Mouse (Mus musculus) T-cell, adult 2 months (primary cell): Measurements from ENCODE around the gene Bub1b.
A peak's percentile ranks its signal among the peaks of the same experiment; 100 is the strongest.
"Not testable (repeated sequence)": the region's sequence is repeated elsewhere in the genome, so short reads cannot be mapped to it uniquely, and the experiment has no call there.

ENCODE experiments used
- DNase-seq: peaks from one replicate; pipeline ENCODE4 v3.0.0; 2022; ENCODE audit warnings: low spot score

Bub1b gene

DNA sequence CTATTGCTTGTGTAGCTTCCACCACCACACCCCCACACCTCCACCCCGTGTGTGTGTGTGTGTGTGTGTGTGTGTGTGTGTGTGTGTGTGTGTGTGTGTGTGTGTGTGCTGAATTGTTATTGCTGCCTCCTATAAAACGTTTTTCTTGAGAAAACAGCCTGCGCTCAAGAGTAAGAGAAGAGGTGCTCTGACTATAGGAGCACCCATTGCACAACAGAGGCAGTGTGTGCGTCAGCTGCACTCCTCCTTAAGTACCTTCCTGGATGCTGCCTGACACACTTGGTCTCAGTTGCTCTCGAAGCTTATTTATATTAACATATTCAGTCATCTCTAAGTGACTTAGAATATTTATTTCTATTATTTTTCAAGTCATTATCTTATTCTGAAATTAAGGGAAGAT is 20.0 kb downstream of the Bub1b start:
- no peak for DNase-seq

DNA sequence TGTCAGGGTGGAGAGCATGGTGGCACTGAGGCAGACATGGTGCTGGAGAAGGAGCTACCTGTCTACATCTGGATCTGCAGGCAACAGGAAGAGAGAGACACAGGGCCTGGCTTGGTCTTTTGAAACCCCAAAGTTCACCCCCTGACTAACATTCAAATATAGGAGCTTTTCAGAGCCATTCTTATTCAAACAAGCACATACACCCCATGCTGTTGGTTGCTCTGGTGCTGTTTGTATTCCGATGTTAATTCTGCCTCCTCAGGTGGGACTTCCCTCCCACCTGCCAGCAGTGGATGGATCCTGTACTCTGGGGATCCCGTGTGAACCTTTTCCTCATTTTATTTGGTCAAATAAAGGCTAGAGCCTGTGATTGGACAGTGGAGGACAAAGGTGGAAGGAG is 22.1 kb downstream of the Bub1b start:
- no peak for DNase-seq

DNA sequence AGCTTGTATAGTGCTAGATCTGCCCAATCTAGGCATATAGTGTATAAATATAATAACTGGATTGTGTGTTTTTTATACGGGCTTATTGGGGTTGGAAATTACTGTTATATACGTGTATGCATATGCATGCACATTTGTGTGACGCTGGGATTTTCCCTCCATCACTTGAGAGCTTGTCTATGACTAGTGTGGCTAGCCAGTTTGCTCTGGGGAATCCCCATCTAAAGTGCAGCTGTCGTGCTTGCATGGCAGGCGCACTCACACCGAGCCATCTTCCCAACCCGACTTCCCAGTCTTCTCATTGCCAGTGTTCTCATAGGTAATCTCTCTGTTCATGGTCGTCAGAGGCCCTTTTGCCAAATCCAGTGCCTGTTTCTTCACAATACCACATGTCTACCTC is 22.6 kb downstream of the Bub1b start:
- DNase-seq, result peak; percentile 32

- no peak for DNase-seq
Observed at GRCm38 (mm10) chr2:118629276-118629675, 31.3 kb downstream of the Bub1b start.

- DNase-seq, result no peak
Observed at GRCm38 (mm10) chr2:118633441-118633840, 35.4 kb downstream of the Bub1b start.

- DNase-seq, result no peak
Observed at GRCm38 (mm10) chr2:118637258-118637657, 39.2 kb downstream of the Bub1b start.

DNA sequence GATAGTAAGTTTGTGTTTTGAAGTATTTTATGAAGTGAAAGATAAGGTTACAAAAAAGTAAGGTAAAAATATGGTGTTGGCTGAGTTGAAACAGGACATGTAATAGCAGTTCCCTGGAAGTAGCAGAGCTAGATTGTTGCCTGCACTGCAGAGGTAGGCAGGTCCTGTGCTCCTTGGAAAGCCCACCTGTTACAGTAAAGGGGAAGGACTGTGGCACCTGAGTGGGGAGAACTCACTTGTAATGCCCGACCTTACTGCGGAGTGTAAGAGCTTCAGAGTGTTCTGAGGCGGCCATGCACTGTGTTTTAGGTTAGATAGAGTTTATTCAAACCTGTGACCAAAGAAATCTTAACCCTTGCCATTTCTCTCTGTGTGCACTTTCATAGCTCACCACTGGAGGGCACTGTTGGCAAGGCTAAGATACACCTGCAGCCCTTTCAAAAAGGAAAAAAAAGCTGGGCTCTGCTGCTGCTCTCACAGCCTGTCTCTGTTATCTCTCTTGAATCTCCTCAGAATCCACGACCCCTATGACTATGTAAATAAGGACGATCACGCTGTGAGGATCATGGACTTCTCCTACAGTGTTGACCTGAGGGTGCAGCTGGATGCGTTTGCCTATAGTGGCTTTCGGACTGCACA is 40.0 kb downstream of the Bub1b start:
- DNase-seq, result peak; percentile 77

DNA sequence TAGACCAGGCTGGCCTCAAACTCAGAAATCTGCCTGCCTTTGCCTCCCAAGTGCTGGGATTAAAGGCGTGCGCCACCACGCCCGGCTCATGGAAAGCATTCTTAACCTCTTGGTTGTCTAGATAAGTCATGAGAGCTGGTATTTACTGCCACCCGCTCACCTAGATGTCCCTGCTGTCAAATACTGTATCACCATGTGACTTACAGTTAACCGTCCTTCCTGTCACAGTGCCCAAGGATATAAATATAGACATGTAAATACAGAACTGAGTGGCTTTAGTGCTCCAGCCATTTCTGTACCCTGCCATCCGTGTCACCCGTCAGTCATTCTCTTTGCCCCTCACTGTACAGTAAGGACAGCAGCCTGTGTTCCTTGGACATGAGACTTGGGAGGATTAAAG is 40.7 kb downstream of the Bub1b start:
- DNase-seq, result no peak

DNA sequence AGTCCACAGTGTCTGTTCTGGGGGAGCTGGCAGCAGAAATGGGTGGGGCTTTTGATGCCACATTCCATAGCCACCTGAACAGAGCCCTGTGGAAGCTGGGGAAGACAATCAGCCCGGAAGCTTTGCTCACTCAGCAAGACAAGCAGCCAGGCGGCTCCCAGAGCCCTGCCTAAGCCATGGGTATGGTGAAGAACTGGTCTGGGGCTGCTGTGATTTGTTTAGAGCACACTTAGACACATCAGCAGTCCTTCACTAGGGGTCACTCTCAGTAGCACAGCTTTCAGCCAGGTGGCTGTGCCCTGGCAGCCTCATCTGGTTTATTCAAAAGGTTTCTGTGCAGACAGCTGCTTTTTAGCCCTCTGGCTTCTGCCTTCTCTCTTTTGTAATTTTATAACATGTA is 43.1 kb downstream of the Bub1b start:
- no peak for DNase-seq

DNA sequence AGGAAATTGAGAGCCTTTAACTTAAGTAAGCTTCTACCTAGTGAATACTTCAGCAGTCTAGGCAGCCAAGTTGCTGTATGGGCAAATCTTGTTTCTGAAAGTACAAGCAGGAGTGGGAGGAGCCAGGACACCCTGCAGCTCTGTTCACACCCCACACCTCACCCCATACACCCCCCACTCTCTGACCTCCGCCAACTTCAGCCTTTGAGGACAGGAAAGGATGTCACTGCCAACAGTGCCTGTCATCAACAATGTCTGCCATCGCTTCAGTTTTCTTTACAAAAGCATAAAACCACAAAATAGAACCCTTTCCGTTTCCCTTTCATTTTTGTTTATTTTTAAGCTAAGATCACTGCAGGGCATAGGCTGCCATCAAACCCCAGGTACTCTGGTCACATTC is 44.4 kb downstream of the Bub1b start:
- peak; percentile 88 for DNase-seq

GRCm38 (mm10) chr2:118642942-118643341 is 44.9 kb downstream of the Bub1b start:
- peak; percentile 55 for DNase-seq

GRCm38 (mm10) chr2:118646665-118647064 is 48.7 kb downstream of the Bub1b start:
- no peak for DNase-seq

DNA sequence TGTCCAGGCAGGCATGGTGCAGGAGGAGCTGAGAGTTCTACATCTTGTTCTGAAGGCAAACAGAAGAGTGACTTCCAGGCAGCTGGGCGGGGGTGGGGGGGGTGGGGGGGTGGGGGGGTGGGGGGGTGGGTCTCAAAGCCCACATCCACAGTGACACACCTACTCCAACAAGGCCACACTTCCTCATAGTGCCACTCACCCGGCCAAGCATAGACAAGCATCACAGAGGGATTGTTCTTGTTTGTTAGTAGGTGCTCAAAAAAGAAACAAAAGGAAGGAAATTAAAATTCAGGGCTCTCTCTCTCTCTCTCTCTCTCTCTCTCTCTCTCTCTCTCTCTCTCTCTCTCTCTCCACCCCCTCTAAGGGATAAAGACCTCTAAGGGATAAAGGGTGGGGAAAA is 52.7 kb downstream of the Bub1b start:
- not testable (repeated sequence) for DNase-seq

DNA sequence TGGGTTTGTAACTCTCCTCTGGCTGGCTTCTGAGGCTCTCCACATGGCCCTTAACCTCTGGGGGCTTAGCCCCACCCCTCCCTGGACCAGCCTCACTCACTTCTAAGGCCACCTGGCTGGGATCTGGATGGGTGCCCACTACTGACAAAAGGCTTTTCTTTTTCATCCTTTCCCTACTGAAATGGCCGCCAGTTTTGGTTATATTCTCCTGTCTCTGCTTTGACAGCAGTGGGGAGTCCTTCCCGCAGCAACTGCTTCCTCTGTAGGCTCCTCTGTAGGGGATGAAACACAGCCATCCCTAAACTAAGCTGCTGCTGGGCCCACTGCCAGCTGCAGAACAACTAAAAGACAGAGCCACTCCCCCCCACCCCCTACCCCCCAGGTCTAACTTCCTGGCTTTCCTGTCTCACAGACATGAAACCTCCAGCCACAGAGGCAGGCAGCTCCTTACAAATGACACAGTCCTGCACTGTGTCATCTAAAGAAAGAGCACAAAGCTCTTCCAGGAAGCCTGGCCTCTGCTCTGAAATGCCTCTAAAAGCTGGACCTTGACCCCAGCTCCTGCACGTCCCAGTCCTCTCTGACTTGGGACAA is 58.8 kb downstream of the Bub1b start:
- no peak for DNase-seq

DNA sequence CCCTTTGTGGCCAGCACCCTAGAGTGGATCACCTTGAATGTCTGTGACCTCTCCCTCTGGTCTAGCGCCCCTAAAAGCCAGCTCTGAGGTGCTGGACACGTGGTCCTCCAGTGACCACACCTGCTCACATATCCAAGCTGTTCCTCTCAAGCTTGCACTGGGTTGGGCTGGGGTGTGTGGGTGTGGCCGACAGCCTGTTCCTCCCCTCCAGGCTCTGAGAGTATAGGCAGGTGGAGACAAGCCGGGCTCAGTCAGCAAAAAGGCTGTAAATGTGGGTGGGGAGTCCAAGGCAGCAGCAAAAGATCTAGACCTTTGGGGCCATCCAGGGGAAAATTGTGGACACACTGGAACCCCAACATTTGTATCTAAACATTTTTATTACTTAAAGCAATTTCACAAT is 60.4 kb downstream of the Bub1b start:
- no peak for DNase-seq

- no peak for DNase-seq
Observed at GRCm38 (mm10) chr2:118659077-118659476, 61.1 kb downstream of the Bub1b start.

DNA sequence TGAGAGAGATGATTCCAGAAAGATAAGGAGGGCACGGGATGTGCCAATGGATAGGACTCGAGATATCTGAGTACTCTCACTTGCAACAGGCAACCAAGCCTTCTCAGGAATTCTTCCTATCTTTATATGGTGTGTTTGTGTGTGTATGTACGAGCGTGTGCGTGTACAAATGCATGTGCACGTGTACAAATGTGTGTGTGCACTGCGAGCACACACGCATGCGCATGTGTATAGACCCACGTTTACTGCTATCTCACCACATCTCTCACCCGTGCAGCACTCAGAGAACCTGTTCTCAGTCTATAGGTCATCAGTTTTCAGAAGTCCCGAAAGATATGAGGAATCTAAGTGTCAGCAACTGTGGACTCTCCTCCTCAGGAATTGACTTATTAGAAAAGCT is 61.5 kb downstream of the Bub1b start:
- no peak for DNase-seq

DNA sequence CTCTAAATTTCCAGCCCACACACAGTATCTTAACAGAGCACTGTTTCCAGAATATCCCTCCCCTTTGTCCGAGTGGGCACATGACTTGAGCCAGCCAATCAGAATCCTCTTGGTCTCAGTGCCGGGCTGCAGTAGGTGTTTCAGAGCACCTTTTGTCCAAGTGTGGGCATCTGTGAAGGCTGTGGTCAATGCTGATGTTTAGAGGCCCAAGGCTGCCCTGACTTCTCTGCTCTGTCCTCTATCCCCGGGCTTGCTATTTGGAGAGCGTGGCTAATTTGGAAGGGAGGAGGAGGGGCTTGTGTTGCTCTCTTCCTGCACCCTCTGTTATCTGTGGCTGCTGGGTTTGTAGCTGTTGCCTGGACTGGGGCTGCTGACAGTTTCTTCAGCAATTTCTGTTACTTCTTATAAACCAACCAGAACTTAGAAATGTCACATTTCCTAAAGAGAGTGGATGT is 62.0 kb downstream of the Bub1b start:
- no peak for DNase-seq

- no peak for DNase-seq
Observed at GRCm38 (mm10) chr2:118661891-118662290, 63.9 kb downstream of the Bub1b start.

- DNase-seq, result peak; percentile 55
Observed at GRCm38 (mm10) chr2:118662902-118663803, 65.1 kb downstream of the Bub1b start, which contains the start of gene Pak6. Gene Pak6 (plus strand): TSS chr2:118663303.

DNA sequence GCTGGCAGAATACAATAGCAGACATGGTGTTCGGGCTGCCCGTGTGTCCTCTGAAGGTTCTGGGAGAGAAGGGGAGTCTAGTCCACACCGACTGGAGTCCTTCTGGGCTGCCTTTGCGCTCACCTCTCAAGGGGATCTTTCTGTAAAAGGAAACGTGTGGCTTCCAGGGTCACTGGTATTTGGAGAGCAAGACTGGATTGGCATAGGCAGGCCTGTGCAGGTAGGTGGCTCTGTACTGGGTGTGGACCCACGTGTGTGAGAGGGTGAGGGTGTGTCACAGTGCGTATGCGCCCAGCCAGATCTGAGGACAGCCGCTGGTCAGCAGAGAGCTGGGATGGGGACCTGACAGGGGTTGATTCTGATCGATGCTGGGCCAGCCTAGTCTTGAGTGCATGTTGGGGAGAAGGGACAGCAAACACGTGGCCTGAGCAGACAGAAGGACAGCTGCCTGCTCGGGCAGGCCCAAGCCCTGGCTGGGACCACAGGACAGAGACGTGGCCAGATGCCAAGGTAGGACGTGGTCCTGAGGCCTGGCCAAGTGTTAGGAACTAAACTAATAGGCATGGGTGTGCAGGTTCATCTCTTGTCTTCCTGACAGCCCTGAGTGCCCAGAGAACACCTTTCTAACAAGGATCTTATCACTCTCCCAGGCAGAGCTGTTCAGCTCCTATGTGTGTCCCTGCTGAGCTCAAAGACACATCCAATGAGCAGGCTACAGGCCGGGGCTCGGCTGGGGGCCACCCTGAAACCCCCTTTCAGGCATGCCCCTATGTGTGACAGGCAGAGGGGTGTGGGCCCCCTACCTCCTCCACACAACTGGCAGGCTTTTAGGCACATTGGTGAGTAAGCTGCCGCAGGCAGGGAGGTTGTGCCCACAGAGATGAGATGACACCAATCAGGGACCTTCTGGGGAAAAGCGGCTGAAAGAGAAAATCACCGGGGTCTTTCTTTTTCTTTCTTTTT is 66.1 kb downstream of the Bub1b start:
- no peak for DNase-seq
